Mouse (Mus musculus) hindbrain, embryonic 10.5 days (tissue): ENCODE measurements at regions not wholly inside any gene's neighbourhood (a gene's known extent, or its start where the extent isn't known, plus 50 kb on each side); places are given as distances from the start of the nearest gene placed in this dataset.

ENCODE experiments used
- DNase-seq: peaks from one replicate; pipeline ENCODE4 v3.0.0-alpha.2; 2017; ENCODE audit warnings: low spot score
- H3K27ac ChIP-seq: fragments of 300-500 bp; sonication (generic); 2 replicates; pipeline ENCODE4 v1.5.1; 2016; ENCODE audit warnings: mild to moderate bottlenecking, moderate library complexity
- H3K27me3 ChIP-seq: fragments of 300-500 bp; sonication (generic); 2 replicates; pipeline ENCODE4 v1.6.1; 2016; ENCODE audit warnings: mild to moderate bottlenecking; ENCODE audit not compliant: poor library complexity, insufficient read depth, severe bottlenecking
- H3K36me3 ChIP-seq: fragments of 300-500 bp; sonication (generic); 2 replicates; pipeline ENCODE4 v1.6.1; 2016; ENCODE audit warnings: mild to moderate bottlenecking, moderate library complexity
- H3K4me1 ChIP-seq: fragments of 300-500 bp; sonication (generic); replicated peaks from 2 replicates; pipeline ENCODE4 v1.6.1; 2016; ENCODE audit warnings: mild to moderate bottlenecking
- H3K4me3 ChIP-seq: fragments of 300-500 bp; sonication (generic); 2 replicates; pipeline ENCODE4 v1.5.1; 2016; ENCODE audit warnings: mild to moderate bottlenecking, moderate library complexity
- H3K9me3 ChIP-seq: fragments of 300-500 bp; sonication (generic); 2 replicates; pipeline ENCODE4 v1.6.1; 2016; ENCODE audit warnings: mild to moderate bottlenecking, moderate library complexity
- WGBS: fragments of 180-500 bp; shearing (Covaris S2); methylation state at CpG from one replicate; pipeline ENCODE4 v1.1.7; 2016; 5-methylcytosine and 5-hydroxymethylcytosine counted together

- Histone ChIP-seq H3K9me3 (no peaks in the 10 kb centered on the region), H3K27ac (no peak overlapping the region), H3K4me3 (no peak overlapping the region), H3K4me1 (no peaks in the 10 kb centered on the region), H3K36me3 (no peaks in the 10 kb centered on the region), H3K27me3 (no peaks in the 10 kb centered on the region)
- DNase-seq = no peak
- 79% methylated on average over 5 of the region's 5 CpGs for WGBS
Measured at GRCm38 (mm10) chr6:127207308-127207707, 55.3 kb upstream of the Ccnd2 start.

- 89% methylated on average over 3 of the region's 3 CpGs for WGBS
- DNase-seq = no peak
- Histone ChIP-seq H3K36me3 (no peaks in the 10 kb centered on the region), H3K4me3 (no peak overlapping the region), H3K27ac (no peak overlapping the region), H3K4me1 (peaks cover 3% of the 10 kb centered on the region; the same call in 1 of the 2 replicates), H3K9me3 (no peaks in the 10 kb centered on the region), H3K27me3 (no peaks in the 10 kb centered on the region; the same call in 1 of the 2 replicates)
Measured at GRCm38 (mm10) chr6:127213355-127213754, 61.4 kb upstream of the Ccnd2 start.

GRCm38 (mm10) chr6:127215915-127216314 is 63.9 kb upstream of the Ccnd2 start:
- no peak overlapping the region for H3K4me3 ChIP-seq
- whole genome bisulfite sequencing = 72% methylated on average over 4 of the region's 4 CpGs
- no peak overlapping the region for H3K27ac ChIP-seq
- no peak for DNase-seq
- peaks cover 3% of the 10 kb centered on the region; the same call in 1 of the 2 replicates for H3K4me1 ChIP-seq
- no peaks in the 10 kb centered on the region for H3K36me3 ChIP-seq
- H3K27me3 ChIP-seq = no peaks in the 10 kb centered on the region; the same call in 1 of the 2 replicates
- no peaks in the 10 kb centered on the region for H3K9me3 ChIP-seq

- H3K27me3 ChIP-seq = no peaks in the 10 kb centered on the region; the same call in 1 of the 2 replicates
- 87% methylated on average over 17 of the region's 17 CpGs for WGBS
- no peaks in the 10 kb centered on the region for H3K9me3 ChIP-seq
- no peak for DNase-seq
- H3K4me3 ChIP-seq = no peak overlapping the region
- no peak overlapping the region for H3K27ac ChIP-seq
- H3K36me3 ChIP-seq = no peaks in the 10 kb centered on the region
- H3K4me1 ChIP-seq = peaks cover 3% of the 10 kb centered on the region; the same call in 1 of the 2 replicates
Measured at GRCm38 (mm10) chr6:127218634-127219445, 66.8 kb upstream of the Ccnd2 start.

- no peaks in the 10 kb centered on the region; the same call in 1 of the 2 replicates for H3K27me3 ChIP-seq
- 87% methylated on average over 7 of the region's 7 CpGs for WGBS
Measured at GRCm38 (mm10) chr6:127219446-127219802, 67.4 kb upstream of the Ccnd2 start.

GRCm38 (mm10) chr6:127226242-127226983 is 74.4 kb upstream of the Ccnd2 start:
- Histone ChIP-seq H3K27ac (no peak overlapping the region), H3K36me3 (no peaks in the 10 kb centered on the region), H3K4me3 (no peak overlapping the region), H3K4me1 (no peaks in the 10 kb centered on the region), H3K27me3 (no peaks in the 10 kb centered on the region), H3K9me3 (no peaks in the 10 kb centered on the region)
- WGBS = 87% methylated on average over 5 of the region's 5 CpGs
- DNase-seq = no peak

More at GRCm38 (mm10) chr6:127219446-127219802, 67.4 kb upstream of the Ccnd2 start:
- no peak for DNase-seq
- H3K36me3 ChIP-seq = no peaks in the 10 kb centered on the region
- peaks cover 3% of the 10 kb centered on the region; the same call in 1 of the 2 replicates for H3K4me1 ChIP-seq
- H3K9me3 ChIP-seq = no peaks in the 10 kb centered on the region
- no peak overlapping the region for H3K27ac ChIP-seq
- H3K4me3 ChIP-seq = no peak overlapping the region

- 76% methylated on average over 4 of the region's 4 CpGs for WGBS
- H3K9me3 ChIP-seq = no peaks in the 10 kb centered on the region; the same call in 1 of the 2 replicates
- H3K4me3 ChIP-seq = no peak overlapping the region
- H3K27me3 ChIP-seq = peaks cover 7% of the 10 kb centered on the region; the same call in 1 of the 2 replicates
- H3K36me3 ChIP-seq = no peaks in the 10 kb centered on the region
- peaks cover 7% of the 10 kb centered on the region; the same call in 1 of the 2 replicates for H3K4me1 ChIP-seq
- H3K27ac ChIP-seq = no peak overlapping the region
- DNase-seq = no peak
Measured at GRCm38 (mm10) chr6:127236510-127237109, 84.6 kb upstream of the Ccnd2 start.

GRCm38 (mm10) chr6:127237168-127237567 is 85.2 kb upstream of the Ccnd2 start:
- H3K27me3 ChIP-seq = peaks cover 7% of the 10 kb centered on the region; the same call in 1 of the 2 replicates
- H3K4me3 ChIP-seq = no peak overlapping the region
- H3K9me3 ChIP-seq = no peaks in the 10 kb centered on the region; the same call in 1 of the 2 replicates
- H3K36me3 ChIP-seq = no peaks in the 10 kb centered on the region
- DNase-seq = no peak
- no peak overlapping the region for H3K27ac ChIP-seq
- peaks cover 7% of the 10 kb centered on the region for H3K4me1 ChIP-seq
- WGBS = 87% methylated on average over 12 of the region's 12 CpGs

- Histone ChIP-seq H3K27ac (no peak overlapping the region), H3K27me3 (peaks cover 7% of the 10 kb centered on the region; the same call in 1 of the 2 replicates), H3K4me1 (peaks cover 7% of the 10 kb centered on the region), H3K36me3 (no peaks in the 10 kb centered on the region), H3K9me3 (peaks cover 3% of the 10 kb centered on the region; the same call in 1 of the 2 replicates), H3K4me3 (no peak overlapping the region)
- WGBS = 79% methylated on average over 12 of the region's 12 CpGs
- DNase-seq = no peak
Measured at GRCm38 (mm10) chr6:127239529-127240471, 87.8 kb upstream of the Ccnd2 start.

GRCm38 (mm10) chr6:127240472-127241375 is 88.7 kb upstream of the Ccnd2 start:
- H3K4me1 ChIP-seq = peaks cover 8% of the 10 kb centered on the region
- no peak overlapping the region for H3K27ac ChIP-seq
- WGBS = 90% methylated on average over 19 of the region's 19 CpGs
- no peak for DNase-seq
- H3K36me3 ChIP-seq = no peaks in the 10 kb centered on the region
- no peak overlapping the region for H3K4me3 ChIP-seq
- H3K27me3 ChIP-seq = peaks cover 7% of the 10 kb centered on the region; the same call in 1 of the 2 replicates
- 0 out of 2 replicates have a peak, but pooled peaks cover 3% of the 10 kb centered on the region for H3K9me3 ChIP-seq
